Mouse (Mus musculus) limb, embryonic 13.5 days (tissue): ENCODE data around the gene Fabp2. TPM values are rescaled to one million over a fixed set of nuclear protein-coding genes. Genes with fewer than 3 reads are reported as not detected.
A peak's percentile ranks its signal among the peaks of the same experiment; 100 is the strongest.

Source experiments
- ATAC-seq: fragments of 200-750 bp; cut with Nextera tagmentation; 2 replicates; pipeline ENCODE4 v1.8.0; 2017; ENCODE audit warnings: low read depth, moderate number of reproducible peaks, moderate TSS enrichment; ENCODE audit not compliant: low FRiP score
- H3K27ac ChIP-seq: fragments of 300-500 bp; sonication (generic); 2 replicates; pipeline ENCODE4 v1.5.1; 2015; ENCODE audit warnings: inconsistent platforms, mild to moderate bottlenecking, moderate library complexity
- H3K27me3 ChIP-seq: fragments of 300-500 bp; sonication (generic); 2 replicates; pipeline ENCODE4 v1.6.1; 2015; ENCODE audit warnings: mild to moderate bottlenecking, inconsistent platforms
- H3K36me3 ChIP-seq: fragments of 300-500 bp; sonication (generic); 2 replicates; pipeline ENCODE4 v1.6.1; 2015; ENCODE audit warnings: inconsistent platforms, mild to moderate bottlenecking, moderate library complexity
- H3K4me1 ChIP-seq: fragments of 300-500 bp; sonication (generic); 2 replicates; pipeline ENCODE4 v1.6.1; 2015; ENCODE audit warnings: inconsistent platforms
- H3K4me2 ChIP-seq: fragments of 300-500 bp; sonication (generic); replicated peaks from 2 replicates; pipeline ENCODE4 v1.6.1; 2015; ENCODE audit warnings: inconsistent platforms, mild to moderate bottlenecking, moderate library complexity
- H3K4me3 ChIP-seq: fragments of 300-500 bp; sonication (generic); 2 replicates; pipeline ENCODE4 v1.5.1; 2015; ENCODE audit warnings: moderate library complexity, mild to moderate bottlenecking, inconsistent platforms
- H3K9ac ChIP-seq: fragments of 300-500 bp; sonication (generic); 2 replicates; pipeline ENCODE4 v1.6.1; 2015; ENCODE audit warnings: mild to moderate bottlenecking, inconsistent platforms
- H3K9me3 ChIP-seq: fragments of 300-500 bp; sonication (generic); 2 replicates; pipeline ENCODE4 v1.6.1; 2016; ENCODE audit warnings: inconsistent platforms
- WGBS: fragments of 180-500 bp; shearing (Covaris S2); methylation state at CpG from one replicate; pipeline ENCODE4 v1.1.7; 2015; 5-methylcytosine and 5-hydroxymethylcytosine counted together
- polyA plus RNA-seq: library from polyadenylated mRNA; unstranded; fragments of >200 nt; fragmentation: Nextera tagmentation; extraction: Ambion mirVana; gene quantifications from 2 replicates; pipeline ENCODE4 v1.2.1, GENCODE M21; 2015

Fabp2 gene
- 0.45 and 1.5 TPM in 2 replicates for polyA plus RNA-seq

GRCm38 (mm10) chr3:122894772-122895171 lies at the start of gene Fabp2:
Gene Fabp2, plus strand, starts transcription at chr3:122895072.
- WGBS, result 93% methylated on average over 3 of the region's 3 CpGs
- Histone ChIP-seq H3K4me2 (no peak within 1 kb of the TSS), H3K27ac (no peak within 1 kb of the TSS), H3K4me1 (no peaks in the 10 kb centered on the region), H3K4me3 (no peak within 1 kb of the TSS), H3K27me3 (no peaks in the 10 kb centered on the region), H3K9me3 (no peaks in the 10 kb centered on the region), H3K9ac (no peak within 1 kb of the TSS), H3K36me3 (no peaks in the 10 kb centered on the region)
- no peak for ATAC-seq

- Histone ChIP-seq H3K27me3 (no peaks in the 10 kb centered on the region), H3K36me3 (peaks cover 7% of the 10 kb centered on the region), H3K4me1 (0 out of 2 replicates have a peak, but pooled peaks cover 5% of the 10 kb centered on the region), H3K9ac (no peak overlapping the region), H3K4me3 (no peak overlapping the region), H3K4me2 (no peak overlapping the region), H3K27ac (no peak overlapping the region), H3K9me3 (peaks cover 3% of the 10 kb centered on the region; the same call in 1 of the 2 replicates)
- WGBS, result 65% methylated on average over 5 of the region's 5 CpGs
- ATAC-seq, result peak; percentile 57
Observed at GRCm38 (mm10) chr3:122848410-122849034, 46.4 kb upstream of the Fabp2 start.

- no peak for ATAC-seq
- Histone ChIP-seq H3K36me3 (0 out of 2 replicates have a peak, but pooled peaks cover 4% of the 10 kb centered on the region), H3K4me1 (peaks cover 9% of the 10 kb centered on the region), H3K9me3 (no peaks in the 10 kb centered on the region), H3K4me3 (no peak overlapping the region), H3K27ac (no peak overlapping the region), H3K4me2 (no peak overlapping the region), H3K27me3 (no peaks in the 10 kb centered on the region), H3K9ac (no peak overlapping the region)
- 60% methylated on average over 11 of the region's 11 CpGs for WGBS
Observed at GRCm38 (mm10) chr3:122855149-122855548, 39.7 kb upstream of the Fabp2 start.

- Histone ChIP-seq H3K9me3 (no peaks in the 10 kb centered on the region), H3K4me3 (no peak overlapping the region), H3K4me1 (peaks cover 15% of the 10 kb centered on the region), H3K36me3 (0 out of 2 replicates have a peak, but pooled peaks cover 4% of the 10 kb centered on the region), H3K9ac (no peak overlapping the region), H3K27me3 (no peaks in the 10 kb centered on the region), H3K27ac (no peak overlapping the region), H3K4me2 (no peak overlapping the region)
- ATAC-seq, result no peak; the same call in 1 of the 2 replicates
- WGBS, result 78% methylated on average over 2 of the region's 2 CpGs
Observed at GRCm38 (mm10) chr3:122859829-122860228, 35.0 kb upstream of the Fabp2 start.

GRCm38 (mm10) chr3:122860573-122861498 lies 34.0 kb upstream of the Fabp2 start:
- no peaks in the 10 kb centered on the region for H3K9me3 ChIP-seq
- no peak overlapping the region for H3K4me3 ChIP-seq
- H3K27me3 ChIP-seq, result no peaks in the 10 kb centered on the region
- H3K4me1 ChIP-seq, result peaks cover 15% of the 10 kb centered on the region
- no peak overlapping the region for H3K9ac ChIP-seq
- H3K4me2 ChIP-seq, result no peak overlapping the region
- 87% methylated on average over 12 of the region's 12 CpGs for WGBS
- ATAC-seq, result peak; percentile 40; the same call in 1 of the 2 replicates
- H3K36me3 ChIP-seq, result no peaks in the 10 kb centered on the region
- H3K27ac ChIP-seq, result no peak overlapping the region

GRCm38 (mm10) chr3:122865092-122865491 lies 29.8 kb upstream of the Fabp2 start:
- no peak overlapping the region for H3K4me2 ChIP-seq
- H3K27ac ChIP-seq, result no peak overlapping the region
- H3K4me1 ChIP-seq, result peaks cover 7% of the 10 kb centered on the region
- H3K9ac ChIP-seq, result no peak overlapping the region
- no peak overlapping the region for H3K4me3 ChIP-seq
- ATAC-seq, result no peak
- no peaks in the 10 kb centered on the region for H3K27me3 ChIP-seq
- H3K36me3 ChIP-seq, result no peaks in the 10 kb centered on the region
- 89% methylated on average over 4 of the region's 4 CpGs for WGBS
- no peaks in the 10 kb centered on the region for H3K9me3 ChIP-seq

GRCm38 (mm10) chr3:122868270-122868669 lies 26.6 kb upstream of the Fabp2 start:
- H3K4me2 ChIP-seq, result no peak overlapping the region
- ATAC-seq, result no peak
- H3K4me3 ChIP-seq, result no peak overlapping the region
- H3K9ac ChIP-seq, result no peak overlapping the region
- H3K9me3 ChIP-seq, result no peaks in the 10 kb centered on the region
- H3K4me1 ChIP-seq, result no peaks in the 10 kb centered on the region
- H3K27ac ChIP-seq, result no peak overlapping the region
- WGBS, result 100% methylated on average over 1 of the region's 1 CpGs
- no peaks in the 10 kb centered on the region for H3K36me3 ChIP-seq
- H3K27me3 ChIP-seq, result no peaks in the 10 kb centered on the region

GRCm38 (mm10) chr3:122871596-122871995 lies 23.3 kb upstream of the Fabp2 start:
- Histone ChIP-seq H3K4me1 (no peaks in the 10 kb centered on the region), H3K4me2 (no peak overlapping the region), H3K27me3 (no peaks in the 10 kb centered on the region), H3K27ac (no peak overlapping the region), H3K9me3 (no peaks in the 10 kb centered on the region), H3K9ac (no peak overlapping the region), H3K4me3 (no peak overlapping the region), H3K36me3 (no peaks in the 10 kb centered on the region)
- WGBS, result 88% methylated on average over 1 of the region's 1 CpGs
- ATAC-seq, result no peak

GRCm38 (mm10) chr3:122876870-122877269 lies 18.0 kb upstream of the Fabp2 start:
- no peak overlapping the region for H3K27ac ChIP-seq
- ATAC-seq, result no peak
- H3K4me3 ChIP-seq, result no peak overlapping the region
- no peaks in the 10 kb centered on the region for H3K9me3 ChIP-seq
- H3K4me2 ChIP-seq, result no peak overlapping the region
- no peaks in the 10 kb centered on the region for H3K27me3 ChIP-seq
- no peak overlapping the region for H3K9ac ChIP-seq
- no peaks in the 10 kb centered on the region for H3K4me1 ChIP-seq
- 85% methylated on average over 2 of the region's 2 CpGs for WGBS
- H3K36me3 ChIP-seq, result no peaks in the 10 kb centered on the region

- 88% methylated on average over 3 of the region's 3 CpGs for WGBS
- Histone ChIP-seq H3K27me3 (no peaks in the 10 kb centered on the region), H3K4me2 (no peak overlapping the region), H3K36me3 (no peaks in the 10 kb centered on the region), H3K4me3 (no peak overlapping the region), H3K4me1 (no peaks in the 10 kb centered on the region), H3K9me3 (no peaks in the 10 kb centered on the region), H3K9ac (no peak overlapping the region), H3K27ac (no peak overlapping the region)
- ATAC-seq, result no peak
Observed at GRCm38 (mm10) chr3:122877543-122877942, 17.3 kb upstream of the Fabp2 start.

- H3K27ac ChIP-seq, result no peak overlapping the region
- no peak overlapping the region for H3K4me3 ChIP-seq
- no peak overlapping the region for H3K4me2 ChIP-seq
- H3K36me3 ChIP-seq, result no peaks in the 10 kb centered on the region
- H3K27me3 ChIP-seq, result no peaks in the 10 kb centered on the region
- H3K4me1 ChIP-seq, result no peaks in the 10 kb centered on the region
- no peak overlapping the region for H3K9ac ChIP-seq
- no peaks in the 10 kb centered on the region for H3K9me3 ChIP-seq
- no peak for ATAC-seq
- 83% methylated on average over 8 of the region's 8 CpGs for WGBS
Observed at GRCm38 (mm10) chr3:122878705-122879315, 16.1 kb upstream of the Fabp2 start.
